Mouse (Mus musculus): ENCODE data around the gene Gm21904.
"Not testable (repeated sequence)": the region's sequence is repeated elsewhere in the genome, so short reads cannot be mapped to it uniquely, and the experiment has no call there.

The Gm21904 gene

GRCm38 (mm10) chrY:17846166-17846565 lies at the start of gene Gm21904:
Gene Gm21904 (minus strand): TSS chrY:17846266.
- in situ Hi-C loops (cut with MboI; ENCODE audit: unreplicated experiment in 2 of 2) = not testable (repeated sequence)

- in situ Hi-C loops (cut with MboI; ENCODE audit: unreplicated experiment in 2 of 2) = not testable (repeated sequence)
Observed at GRCm38 (mm10) chrY:17874441-17874840, 28.4 kb upstream of the Gm21904 start, which contains the start of the genes Gm20772 and Gm20831. Gene Gm20772 (plus strand): TSS chrY:17874741. Gene Gm20831 (plus strand): TSS chrY:17874741.

All from v-Abl transformed pro-B cells (cell line).